Mouse (Mus musculus) lung, postnatal 14 days (tissue): ENCODE measurements around the gene Fcgr3.
A peak's percentile ranks its signal among the peaks of the same experiment; 100 is the strongest.

Experiments
- DNase-seq: peaks from one replicate; pipeline ENCODE4 v3.0.0; 2021

Gene Fcgr3

DNA sequence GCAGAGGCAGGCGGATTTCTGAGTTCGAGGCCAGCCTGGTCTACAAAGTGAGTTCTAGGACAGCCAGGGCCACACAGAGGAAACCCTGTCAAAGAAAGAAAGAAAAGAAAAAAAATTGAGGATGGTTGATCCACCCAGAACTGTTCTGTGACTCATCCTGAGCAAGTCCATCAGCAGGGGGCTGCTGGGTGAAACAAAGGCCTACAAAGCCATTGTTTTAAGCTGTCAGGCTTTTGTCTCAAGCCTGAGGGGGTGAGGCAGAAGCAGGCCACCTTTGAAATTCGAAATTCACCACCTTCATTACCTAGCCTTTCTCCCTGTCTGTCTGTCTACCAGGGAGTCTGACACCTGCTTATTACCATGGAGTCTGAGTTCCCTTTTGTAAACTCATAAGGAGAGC is 18.2 kb downstream of the Fcgr3 start:
- DNase-seq: no peak

DNA sequence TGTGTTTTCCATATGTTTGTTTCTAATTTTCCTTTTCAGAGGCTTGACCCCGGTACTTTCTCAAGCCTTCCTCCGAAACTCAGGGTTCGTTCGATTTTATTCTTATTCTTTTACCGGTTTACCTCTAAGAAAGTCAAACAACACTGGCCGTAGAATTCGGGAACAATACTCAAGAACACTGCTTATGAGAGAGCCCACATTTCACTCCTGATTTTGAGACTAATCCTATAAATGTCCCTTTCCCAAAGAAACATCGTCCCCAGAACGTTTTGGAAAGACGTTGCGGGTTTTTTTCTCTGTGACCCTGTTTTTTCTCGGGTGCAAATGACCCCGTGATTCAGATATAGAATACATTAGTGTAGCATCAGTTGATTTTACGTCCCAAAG is 19.7 kb downstream of the Fcgr3 start:
- no peak for DNase-seq

DNA sequence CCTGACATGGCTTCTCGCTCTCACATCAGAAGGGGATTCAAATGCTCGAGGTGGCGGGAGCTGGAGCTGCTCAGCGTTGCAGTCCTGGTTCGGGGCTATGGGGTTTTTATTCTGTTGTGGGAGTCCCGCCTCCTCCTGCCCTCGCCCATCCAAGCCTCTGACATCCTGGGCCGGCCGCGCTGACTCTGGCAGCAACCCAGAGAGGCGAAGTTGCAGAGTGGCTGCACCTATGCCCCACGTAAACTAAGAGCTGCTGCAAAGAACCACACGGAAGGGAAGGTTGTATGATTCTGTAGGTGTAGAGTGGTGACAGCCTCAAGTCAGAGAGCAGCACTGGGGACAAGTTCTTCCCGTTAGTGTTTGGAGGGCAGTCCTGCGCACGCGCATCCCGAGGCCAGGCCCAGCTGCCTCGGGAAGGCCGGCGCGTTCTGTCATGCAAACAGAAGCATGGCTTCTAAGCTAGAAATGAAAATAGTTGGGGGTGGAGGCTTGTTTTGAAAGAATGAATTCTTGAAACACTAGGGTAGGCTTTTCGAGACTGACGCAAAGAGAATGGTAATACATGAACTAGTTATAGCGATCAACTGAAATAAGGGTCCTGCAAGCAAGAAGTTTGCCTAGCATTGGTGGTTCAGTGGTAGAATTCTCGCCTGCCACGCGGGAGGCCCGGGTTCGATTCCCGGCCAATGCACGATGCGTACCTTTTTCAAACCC is 20.2 kb downstream of the Fcgr3 start:
- DNase-seq: peak; percentile 88

DNA sequence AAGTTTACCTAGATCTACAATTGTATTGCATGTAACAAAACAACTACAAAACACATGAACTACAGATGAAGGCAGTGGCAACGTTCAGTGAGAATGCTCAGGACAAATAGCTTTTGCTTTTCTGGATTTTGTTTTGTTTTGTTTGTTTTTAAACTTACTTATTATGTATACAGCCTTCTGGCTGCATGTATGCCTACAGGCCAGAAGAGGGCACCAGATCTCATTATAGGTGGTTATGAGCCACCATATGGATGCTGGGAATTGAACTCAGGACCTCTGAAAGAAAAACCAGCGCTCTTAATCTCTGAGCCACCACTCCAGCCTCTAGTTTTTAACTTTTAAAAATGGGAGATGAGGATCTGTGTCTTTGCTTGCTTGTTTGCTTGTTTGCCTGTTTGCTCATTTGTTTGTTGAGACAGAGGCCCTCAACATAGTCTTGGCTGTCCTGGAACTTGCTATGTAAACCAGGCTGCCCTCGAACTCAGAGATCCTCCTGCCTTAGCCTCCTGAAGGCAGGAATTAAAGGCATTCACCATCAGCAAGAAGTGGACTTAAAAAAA is 21.1 kb downstream of the Fcgr3 start:
- DNase-seq: no peak

DNA sequence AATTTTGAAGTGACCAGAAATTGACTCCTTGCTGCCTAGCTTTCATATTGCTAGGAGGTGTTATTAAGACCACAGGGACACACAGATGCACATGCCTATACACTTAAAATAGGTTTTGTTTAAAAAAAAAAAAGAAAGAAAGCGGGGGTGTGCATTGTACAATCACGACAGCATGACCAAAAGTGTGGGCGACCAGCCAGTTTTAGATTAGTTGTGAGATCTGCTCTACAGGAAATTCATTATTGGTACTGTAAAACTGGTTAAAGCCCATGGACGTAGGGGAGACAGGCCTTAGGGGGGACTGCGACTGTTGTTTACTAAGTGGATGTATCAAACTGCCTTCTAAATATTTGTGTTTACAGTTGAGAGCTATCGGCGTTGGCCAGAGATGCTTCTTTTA is 24.9 kb downstream of the Fcgr3 start:
- DNase-seq: no peak

DNA sequence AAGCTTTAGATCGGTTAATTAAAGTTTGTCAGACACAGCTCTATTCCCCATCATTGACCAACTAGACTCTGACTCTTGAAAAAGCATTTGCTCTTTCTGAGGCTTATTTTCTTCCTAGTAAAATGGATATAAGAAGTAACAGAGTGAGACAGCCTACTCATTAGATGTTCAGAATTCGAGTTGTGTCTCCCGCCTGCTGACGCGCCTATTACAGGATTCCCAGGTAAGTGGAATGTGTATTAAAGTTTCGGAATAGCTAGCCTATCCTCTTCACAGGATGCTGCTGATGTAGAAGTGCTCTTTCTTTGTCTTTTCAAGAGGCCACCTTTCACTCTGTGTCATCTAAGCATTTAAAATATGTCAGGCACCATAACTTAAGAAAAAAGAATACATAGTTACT is 25.6 kb downstream of the Fcgr3 start:
- no peak for DNase-seq

DNA sequence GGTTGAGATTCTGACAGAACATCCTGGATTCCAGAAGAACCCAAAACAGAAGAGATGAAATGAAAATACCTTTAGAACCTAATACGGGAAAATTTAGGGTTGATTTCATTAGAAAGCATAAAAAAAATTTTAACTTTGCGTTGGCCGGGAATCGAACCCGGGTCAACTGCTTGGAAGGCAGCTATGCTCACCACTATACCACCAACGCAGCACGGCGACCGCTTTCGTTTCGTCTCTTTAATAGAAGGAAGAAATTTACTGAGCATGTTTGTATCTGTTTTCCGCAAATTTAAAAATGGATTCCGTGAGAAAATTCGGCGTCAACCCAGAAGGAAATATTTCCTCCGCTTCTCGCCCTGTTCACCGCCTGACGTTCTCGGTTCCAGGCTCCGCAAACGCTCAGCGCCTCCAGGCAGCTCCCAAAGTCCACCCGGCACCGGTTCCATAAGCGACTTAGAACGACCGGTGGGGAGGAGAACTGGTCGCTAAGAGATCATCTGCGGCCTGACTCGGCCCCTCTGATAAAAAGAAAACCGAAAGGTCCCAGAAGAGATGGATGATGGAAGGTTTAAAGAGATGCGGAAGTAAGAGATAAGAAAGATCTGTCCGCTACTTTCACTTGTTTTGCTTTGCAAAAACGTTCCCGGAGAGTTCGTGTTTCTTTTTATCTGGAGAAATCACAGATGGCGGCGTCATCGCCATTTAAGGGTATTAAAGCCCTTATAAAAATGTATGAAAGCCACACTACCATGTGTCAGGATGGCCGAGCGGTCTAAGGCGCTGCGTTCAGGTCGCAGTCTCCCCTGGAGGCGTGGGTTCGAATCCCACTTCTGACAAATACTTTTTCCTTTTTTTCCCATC is 26.6 kb downstream of the Fcgr3 start:
- DNase-seq: peak; percentile 87

DNA sequence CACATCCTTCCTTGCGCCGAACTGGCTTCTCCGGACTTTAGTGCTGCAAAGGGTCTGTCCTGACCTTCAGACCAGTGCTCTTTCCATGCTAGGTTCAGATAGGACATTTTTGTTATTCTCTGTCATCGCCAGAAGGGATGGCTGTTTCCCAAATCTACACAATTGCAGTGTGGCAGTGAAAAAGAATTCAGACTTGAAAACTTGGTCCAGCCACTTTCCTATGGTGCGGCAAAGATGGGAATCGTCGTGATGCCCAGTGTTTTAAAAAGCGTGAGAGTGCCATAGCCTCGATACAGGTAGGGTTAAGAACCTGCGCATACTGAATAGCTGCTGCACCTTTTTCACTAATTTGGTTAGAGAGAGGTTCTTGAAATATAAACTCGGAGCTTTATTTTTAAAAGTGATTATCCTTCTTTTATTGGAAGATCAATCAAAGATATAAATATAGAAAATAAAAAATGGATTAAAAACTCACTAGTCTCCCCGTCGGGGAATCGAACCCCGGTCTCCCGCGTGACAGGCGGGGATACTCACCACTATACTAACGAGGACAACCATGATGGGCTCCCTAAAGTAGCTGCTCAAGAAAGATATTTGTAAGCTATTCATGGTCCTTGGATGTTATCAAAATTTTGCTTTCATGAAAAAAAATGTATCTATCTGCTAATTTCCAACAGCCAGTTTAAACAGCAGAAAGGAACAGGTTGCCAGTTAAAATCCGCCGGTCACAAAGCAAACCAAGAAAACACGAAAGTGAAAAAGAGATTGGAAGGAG is 28.0 kb downstream of the Fcgr3 start:
- peak; percentile 78 for DNase-seq

DNA sequence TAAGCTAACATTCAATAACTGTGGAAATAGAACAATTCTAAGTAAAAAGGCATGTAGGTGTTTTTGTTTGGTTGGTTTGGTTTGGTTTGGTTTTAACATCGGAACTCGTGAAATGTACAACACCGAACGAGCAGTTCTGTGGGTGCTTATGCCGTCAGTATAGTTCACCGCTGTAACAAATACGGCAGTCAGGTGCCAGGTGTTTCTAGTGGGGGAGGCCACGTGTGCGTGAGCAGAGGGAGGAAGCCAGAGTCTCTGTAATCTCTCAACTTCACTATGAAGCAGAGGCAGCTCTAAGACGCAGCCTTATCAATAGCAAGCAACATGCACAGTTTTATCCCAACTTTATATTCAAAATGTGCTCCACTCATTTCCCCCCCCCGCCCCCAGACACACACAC is 29.1 kb downstream of the Fcgr3 start:
- no peak for DNase-seq

DNA sequence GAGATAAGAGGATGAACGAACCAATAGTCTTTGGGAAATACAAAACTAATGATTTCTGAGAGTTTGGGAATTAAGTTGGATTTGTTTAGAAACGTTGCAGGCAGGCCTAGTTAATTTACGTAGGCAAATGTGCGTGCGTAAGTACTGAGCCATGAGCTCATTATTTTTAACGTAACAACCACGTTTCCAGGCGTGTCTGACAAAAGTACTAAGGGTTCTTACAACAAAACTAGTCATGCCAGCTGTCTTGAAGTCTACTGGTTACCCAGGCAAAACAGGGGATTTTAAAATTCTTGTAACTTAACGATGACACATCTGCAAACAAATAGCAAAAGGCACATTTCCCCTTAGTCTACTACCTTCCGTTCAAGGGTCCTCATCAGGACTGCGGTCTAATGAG is 30.5 kb downstream of the Fcgr3 start:
- no peak for DNase-seq

DNA sequence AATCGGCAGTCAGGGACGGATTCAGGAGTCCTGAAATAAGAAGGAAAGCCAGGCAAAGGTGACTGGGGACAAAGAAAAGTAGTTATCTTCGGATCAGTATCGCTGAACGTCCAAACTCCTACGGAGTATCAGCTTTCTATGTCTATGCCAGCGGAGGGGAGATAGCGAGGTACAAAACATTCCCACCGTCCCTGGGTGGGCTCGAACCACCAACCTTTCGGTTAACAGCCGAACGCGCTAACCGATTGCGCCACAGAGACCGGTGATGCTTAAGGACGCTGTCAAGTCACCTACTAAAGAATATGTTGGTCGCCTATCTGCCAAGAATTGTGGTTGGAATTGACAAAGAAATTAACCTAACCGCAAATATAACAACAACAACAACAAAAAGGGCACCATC is 31.0 kb downstream of the Fcgr3 start:
- peak; percentile 88 for DNase-seq

DNA sequence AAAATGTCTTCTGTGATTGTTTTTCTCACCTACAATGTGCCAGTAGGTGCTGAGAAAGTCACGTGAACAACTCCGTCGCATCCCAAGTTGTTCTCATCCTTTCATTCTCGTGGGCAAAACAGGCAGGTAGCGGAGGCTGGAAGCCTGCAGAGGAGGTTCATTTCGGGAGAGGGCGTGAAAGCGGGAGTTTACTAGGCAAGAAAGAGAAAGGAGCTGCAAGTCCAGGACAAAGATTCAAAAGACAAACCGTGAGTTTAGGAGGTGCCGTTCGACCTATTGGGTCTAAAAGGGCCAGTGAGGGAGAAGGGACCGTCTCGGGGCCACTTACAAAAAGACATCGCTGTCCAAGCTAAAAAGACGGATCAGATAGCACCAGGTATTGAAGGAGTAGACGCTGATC is 31.5 kb downstream of the Fcgr3 start:
- no peak for DNase-seq

DNA sequence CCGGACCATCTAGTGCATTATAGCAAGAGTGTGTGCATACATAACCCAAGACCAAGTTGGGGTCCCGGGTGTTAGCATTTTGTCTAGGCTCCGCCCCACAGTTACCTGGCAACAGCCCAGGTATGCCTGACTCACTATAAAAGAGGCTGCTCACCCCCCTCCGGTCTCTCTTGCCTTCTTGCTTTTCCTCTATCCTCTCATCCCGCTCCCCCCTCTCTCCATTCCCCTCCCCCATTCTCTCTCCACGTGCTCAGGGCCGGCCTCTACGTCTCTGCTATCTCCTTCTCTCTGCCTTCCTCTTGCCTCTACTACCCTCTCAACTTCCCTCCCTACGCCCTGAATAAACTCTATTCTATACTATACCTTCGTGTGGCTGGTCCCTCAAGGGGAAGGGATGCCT is 32.0 kb downstream of the Fcgr3 start:
- no peak for DNase-seq

DNA sequence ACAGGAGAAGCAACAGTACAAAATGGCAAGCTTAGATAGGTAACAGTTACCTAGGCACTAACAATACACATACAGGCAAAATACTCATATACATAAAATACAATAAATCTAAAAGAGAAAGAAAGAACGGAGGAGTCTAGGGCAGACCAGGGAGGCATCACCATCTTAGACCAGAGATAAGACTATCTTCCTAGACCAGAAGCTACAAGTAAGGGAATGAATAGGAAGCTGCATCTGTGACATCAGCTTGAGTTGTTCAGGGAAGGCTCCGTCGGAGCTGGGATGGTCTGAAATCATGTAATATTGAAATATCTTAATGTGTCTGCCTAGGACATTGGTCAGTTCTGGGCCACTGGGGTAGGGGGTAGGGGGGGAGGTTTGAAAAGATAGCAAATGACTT is 33.0 kb downstream of the Fcgr3 start:
- DNase-seq: no peak

DNA sequence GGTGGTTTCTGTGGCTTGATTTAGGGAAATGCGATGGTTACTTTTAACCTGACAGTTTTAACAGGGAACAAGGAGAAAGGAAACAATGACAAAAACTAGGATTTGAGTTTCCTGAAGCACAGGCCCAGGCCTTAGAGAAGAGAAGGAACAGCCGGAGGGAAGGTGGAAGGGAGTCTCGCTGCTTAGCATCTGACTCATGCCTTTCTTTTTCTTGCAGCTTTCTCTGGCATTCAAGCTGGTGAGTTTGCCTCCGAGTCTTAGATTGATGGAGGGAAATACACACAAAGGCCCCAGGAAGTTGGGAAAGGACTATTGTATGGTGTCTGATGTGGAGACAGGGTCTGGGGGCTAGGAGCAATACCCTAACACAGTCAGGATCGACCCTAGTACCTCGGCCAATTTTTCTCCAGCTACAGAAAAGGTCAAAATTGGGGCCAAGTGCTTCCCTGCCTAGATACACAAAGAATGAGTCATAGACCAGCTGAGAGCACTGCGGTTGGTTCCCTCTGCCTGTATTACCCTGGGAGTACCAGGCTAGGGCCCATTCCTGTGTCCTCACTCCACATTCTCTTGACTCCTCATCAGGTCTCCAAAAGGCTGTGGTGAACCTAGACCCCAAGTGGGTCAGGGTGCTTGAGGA is 45.3 kb downstream of the Fcgr3 start:
- no peak for DNase-seq

DNA sequence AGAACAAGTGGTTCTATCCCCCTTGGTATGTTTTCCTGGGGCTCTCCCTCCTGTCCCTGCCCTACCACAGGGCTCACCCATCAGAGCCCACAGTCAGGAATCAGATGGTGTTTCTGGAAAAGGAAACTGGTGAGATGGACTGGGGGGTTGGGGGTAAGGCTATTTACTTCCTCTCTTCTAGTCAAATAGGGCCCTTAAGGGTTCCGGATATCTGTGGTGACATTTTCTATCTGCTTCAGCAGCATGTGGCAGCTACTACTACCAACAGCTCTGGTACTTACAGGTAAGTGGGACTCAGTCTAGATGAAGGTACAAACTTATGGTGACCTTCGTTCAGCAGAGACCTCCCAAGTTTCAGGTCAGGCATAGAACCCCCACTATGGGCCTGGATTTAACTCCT is 46.0 kb downstream of the Fcgr3 start, which contains the start of gene Fcgr4:
TSS of gene Fcgr4 (plus strand) at position 184 of the 400 bp plus-strand sequence.
- no peak for DNase-seq

DNA sequence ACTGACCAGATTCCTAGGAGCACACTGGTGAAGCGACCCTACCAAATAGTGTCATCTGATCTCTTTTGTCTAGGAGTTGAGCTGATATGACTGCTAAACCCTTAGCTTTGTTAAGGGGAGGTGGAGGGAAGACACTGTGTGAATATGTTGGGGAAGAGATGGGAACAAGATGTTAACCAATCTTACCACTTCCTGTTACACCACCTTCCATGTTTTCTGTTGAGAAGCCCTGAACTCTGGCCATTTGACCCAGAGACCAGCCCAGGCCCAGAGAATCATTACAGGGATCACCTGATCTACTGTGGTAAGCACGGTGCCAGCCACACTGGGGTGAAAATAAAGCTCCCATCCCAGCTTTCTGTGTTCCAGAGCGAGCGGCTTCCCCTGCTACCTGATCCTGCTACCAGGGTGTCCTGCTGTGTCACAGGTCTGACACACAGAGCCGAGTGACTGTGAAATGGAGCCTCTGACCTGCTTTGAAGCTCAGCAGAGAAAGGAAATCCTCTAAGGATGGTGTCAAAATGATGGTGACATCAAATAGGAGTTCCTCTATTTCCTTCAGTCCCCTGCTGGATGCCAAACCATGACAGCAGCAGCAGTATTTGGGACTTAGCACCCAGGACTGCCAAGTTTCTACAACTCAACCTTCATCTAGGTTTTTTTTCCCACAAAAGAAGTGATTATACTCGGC is 47.1 kb downstream of the Fcgr3 start:
- DNase-seq: no peak

DNA sequence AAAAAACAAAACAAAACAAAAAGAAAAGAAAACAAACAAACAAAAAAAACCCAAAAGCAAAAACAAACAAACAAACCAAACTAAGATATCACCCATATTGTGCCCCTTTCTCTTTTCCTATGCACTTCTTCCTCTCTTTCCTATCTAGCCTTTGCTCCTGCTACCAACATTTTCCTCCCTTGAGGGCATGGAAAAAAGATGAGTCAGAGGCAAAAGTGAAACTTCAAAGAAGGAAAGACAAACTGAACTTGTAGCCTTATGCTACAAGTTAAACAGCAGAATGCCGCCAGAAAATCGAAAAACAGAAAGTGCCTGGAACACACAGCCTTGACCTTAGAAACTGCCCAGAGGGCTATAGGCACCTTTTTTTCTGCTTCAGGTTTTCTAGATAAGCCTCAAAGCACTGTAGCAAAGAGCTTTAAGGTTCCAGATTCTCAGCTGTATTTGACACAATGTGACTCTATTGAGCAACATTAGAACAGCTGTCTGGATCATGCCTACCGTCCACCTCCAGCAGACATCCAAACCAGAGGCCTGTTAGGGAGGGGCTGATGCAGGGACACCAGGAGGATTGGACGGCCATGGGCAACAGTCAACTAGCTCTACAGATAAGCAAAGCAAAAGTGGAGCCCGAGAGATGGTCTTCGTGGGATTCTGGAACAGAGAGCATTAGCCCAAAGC is 47.9 kb downstream of the Fcgr3 start:
- DNase-seq: no peak

DNA sequence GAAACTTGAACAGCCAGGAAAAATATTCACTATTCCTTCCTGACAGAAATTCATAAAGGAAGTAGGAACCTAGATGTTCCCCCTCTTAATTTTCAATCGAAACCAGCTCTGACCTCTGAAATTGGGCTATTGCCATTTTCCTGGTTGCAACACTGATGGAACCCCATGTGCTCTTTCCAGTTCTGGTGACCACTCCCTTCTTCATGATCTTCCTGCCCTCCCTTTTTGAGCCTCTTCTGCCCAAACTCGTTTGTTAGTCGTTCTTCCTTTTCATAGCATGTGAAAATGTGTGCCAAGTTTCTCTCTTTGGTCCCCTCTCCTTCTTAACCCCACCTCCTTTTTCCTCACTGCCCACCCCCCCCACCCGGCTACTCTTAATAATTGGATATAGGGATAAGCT is 53.0 kb downstream of the Fcgr3 start:
- DNase-seq: no peak

DNA sequence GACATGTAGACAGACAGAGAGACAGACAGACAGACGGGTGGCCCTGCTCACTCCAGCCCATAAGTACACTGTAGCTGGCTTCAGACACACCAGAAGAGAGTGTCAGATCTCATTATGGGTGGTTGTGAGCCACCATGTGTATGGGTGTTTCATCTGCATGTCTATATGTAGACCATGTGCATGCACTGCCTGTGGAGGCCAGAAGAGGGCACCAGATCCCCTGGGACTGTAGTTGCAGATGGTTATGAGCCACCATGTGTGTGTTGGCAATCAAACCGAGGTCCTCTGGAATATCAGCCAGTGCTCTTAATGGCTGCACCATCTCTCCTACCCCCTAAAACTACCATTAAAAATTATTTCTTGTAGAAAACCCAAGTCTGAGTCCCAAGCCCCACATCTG is 57.8 kb downstream of the Fcgr3 start:
- no peak for DNase-seq

DNA sequence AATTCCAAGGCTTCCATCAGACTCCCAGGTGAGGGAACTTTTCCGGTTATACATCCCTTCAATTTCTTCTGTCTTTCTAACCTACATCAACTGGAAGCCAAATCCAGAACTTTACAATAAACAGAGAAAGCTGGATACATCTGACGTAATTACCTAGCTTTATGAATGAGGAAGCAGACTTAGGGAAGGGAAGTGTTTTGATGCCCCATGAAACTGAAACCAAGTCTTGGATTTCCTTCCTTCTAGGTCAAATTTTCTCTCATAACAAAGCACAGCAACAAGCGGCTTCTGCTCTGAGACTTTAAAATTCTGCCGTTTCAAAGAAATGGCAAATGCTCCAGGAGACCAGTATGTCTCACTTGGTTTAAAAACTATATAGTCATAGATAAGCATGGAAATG is 58.4 kb downstream of the Fcgr3 start:
- DNase-seq: no peak

DNA sequence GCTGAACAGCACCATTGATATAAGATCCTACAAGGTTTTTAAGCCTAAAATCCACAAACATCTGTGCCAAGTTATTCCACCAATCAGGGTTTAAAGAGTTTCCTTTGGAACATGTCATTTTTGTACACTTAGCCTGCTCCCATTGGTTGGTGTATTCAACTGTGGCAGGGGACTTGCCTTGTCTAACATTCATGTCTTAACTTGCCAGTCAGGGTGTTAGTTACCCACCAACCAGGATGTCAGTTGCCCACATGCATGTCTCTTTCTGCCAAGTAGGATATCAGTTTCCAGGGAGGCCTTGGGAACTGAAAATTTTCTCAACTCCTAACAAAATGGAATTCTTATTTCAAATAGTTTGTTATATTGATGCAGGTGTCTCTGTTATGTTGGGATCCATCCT is 59.1 kb downstream of the Fcgr3 start:
- DNase-seq: no peak
